Mouse (Mus musculus): ENCODE data around the gene Zbtb25. TPM values are rescaled to one million over a fixed set of nuclear protein-coding genes. Genes with fewer than 3 reads are reported as not detected.

The Zbtb25 gene
- polyA plus RNA-seq, 1 experiment from 2014 or later: 13.1 TPM

DNA sequence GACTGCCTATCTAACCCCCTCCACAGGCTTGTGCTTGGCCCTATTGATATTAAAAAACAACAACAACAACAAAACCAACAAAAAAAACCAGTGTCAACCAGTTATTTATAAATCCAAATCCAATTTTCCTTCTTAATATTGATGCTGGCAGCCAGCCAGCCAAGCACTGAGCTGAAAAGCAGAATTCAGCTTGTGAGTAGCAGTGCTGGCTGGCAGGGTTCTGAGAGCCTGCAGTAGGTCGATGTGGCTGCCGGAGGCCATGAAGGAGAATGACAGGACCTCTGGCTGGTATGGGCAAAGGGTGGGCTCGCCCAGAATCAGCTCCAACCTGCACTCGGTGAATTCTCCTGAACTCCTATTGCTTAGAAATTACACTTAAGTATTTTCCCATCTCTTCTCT lies 65.2 kb downstream of the Zbtb25 start:
- H3K9me3 ChIP-seq: no peaks in the 10 kb centered on the region
- 52% methylated on average over 4 of the region's 4 CpGs for WGBS
- ATAC-seq (ENCODE audit: low FRiP score, low read depth): no peak

DNA sequence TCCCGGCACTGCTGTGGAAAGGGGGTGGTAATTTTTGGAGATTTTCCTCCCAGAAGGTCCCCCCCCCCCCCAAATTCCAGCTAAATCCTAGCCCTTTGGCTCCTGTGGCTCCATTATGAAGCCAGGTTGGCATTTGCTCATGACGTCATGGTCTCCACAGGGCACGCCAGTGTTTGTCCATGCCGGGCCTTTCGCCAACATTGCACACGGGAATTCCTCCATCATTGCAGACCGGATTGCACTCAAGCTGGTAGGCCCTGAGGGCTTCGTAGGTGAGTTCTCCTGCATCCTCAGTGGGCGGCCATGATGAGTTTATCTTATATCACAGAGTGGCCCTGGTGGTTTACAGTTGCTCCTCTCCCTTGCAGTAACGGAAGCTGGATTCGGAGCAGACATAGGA lies 65.9 kb downstream of the Zbtb25 start:
- ATAC-seq (ENCODE audit: low FRiP score, low read depth): no peak
- 86% methylated on average over 11 of the region's 11 CpGs for WGBS

More for the DNA sequence above, 65.2 kb downstream of the Zbtb25 start:
- H3K27me3 ChIP-seq: no peaks in the 10 kb centered on the region
- H3K36me3 ChIP-seq: peaks cover 7% of the 10 kb centered on the region
- H3K4me2 ChIP-seq: no peak overlapping the region
- H3K9ac ChIP-seq: no peak overlapping the region
- 0 out of 2 replicates have a peak overlapping the region, but pooled peaks have one; percentile 22 for H3K27ac ChIP-seq (replicated peaks)
- peaks cover 10% of the 10 kb centered on the region; the same call in 1 of the 2 replicates for H3K4me1 ChIP-seq (replicated peaks)
- no peak overlapping the region for H3K4me3 ChIP-seq

DNA sequence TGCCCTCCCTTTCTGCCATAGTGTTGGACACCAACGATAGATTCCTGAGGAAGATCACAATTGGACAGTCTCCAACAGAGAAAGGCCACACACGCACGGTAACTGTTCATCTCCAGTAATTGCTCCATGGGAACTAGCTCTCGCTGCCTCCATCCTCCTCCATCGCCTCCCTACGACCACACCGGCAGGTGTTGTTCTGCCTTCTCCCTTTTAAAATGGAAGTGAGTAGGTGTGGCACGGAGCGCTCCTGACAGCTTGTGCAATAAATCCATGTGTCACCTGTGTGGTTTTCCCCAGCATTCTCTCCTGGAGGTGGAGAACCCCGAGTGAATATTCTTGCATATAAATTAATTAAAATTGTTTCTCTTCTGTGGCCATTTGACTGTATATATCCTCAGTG lies 69.0 kb downstream of the Zbtb25 start:
- no peak overlapping the region for H3K9ac ChIP-seq
- peaks cover 21% of the 10 kb centered on the region for H3K36me3 ChIP-seq
- peaks cover 7% of the 10 kb centered on the region; the same call in 1 of the 2 replicates for H3K4me1 ChIP-seq (replicated peaks)
- no peak overlapping the region for H3K4me2 ChIP-seq
- H3K9me3 ChIP-seq: no peaks in the 10 kb centered on the region
- H3K4me3 ChIP-seq: no peak overlapping the region
- 0 out of 2 replicates have a peak, but pooled peaks have one; percentile 38 for ATAC-seq (ENCODE audit: low FRiP score, low read depth)
- no peaks in the 10 kb centered on the region for H3K27me3 ChIP-seq
- WGBS: 90% methylated on average over 10 of the region's 10 CpGs
- no peak overlapping the region for H3K27ac ChIP-seq (replicated peaks)

More for the DNA sequence above, 65.9 kb downstream of the Zbtb25 start:
- Histone ChIP-seq H3K36me3 (peaks cover 11% of the 10 kb centered on the region), H3K27ac (replicated peaks) (0 out of 2 replicates have a peak overlapping the region, but pooled peaks have one; percentile 22), H3K4me1 (replicated peaks) (peaks cover 10% of the 10 kb centered on the region; the same call in 1 of the 2 replicates), H3K9me3 (no peaks in the 10 kb centered on the region), H3K27me3 (no peaks in the 10 kb centered on the region), H3K4me2 (no peak overlapping the region), H3K9ac (no peak overlapping the region), H3K4me3 (no peak overlapping the region)

DNA sequence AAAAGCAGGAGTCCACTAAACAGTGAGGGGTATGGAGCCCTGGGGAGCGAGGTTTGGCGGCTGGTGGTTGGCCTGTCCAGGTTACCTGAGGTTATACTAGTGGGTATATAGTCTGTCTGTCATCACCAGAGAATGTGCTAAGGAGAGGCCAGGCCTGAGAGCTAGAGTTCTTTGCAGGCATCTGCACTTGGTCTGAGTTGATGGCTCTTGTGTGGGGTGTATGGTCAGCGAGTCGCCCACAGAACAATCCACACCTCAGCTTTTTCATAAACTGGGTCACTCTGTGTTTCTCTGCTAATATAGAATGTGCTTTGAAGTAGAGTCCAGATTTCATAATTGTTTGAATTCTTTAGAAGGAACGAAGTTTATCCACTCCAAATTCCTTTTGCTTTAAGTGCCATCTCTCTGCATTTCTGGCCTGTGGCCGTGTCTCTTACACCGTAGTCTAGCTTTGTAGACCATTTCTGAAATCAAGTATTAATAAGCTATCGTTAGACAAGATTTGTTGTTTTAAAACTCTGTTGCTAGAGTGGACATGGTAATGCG lies 70.0 kb downstream of the Zbtb25 start:
- Histone ChIP-seq H3K4me1 (replicated peaks) (peaks cover 7% of the 10 kb centered on the region; the same call in 1 of the 2 replicates), H3K4me2 (no peak overlapping the region), H3K9me3 (no peaks in the 10 kb centered on the region), H3K4me3 (no peak overlapping the region), H3K36me3 (peaks cover 18% of the 10 kb centered on the region), H3K27me3 (no peaks in the 10 kb centered on the region), H3K9ac (no peak overlapping the region), H3K27ac (replicated peaks) (no peak overlapping the region)
- WGBS: 96% methylated on average over 9 of the region's 9 CpGs
- ATAC-seq (ENCODE audit: low FRiP score, low read depth): no peak

DNA sequence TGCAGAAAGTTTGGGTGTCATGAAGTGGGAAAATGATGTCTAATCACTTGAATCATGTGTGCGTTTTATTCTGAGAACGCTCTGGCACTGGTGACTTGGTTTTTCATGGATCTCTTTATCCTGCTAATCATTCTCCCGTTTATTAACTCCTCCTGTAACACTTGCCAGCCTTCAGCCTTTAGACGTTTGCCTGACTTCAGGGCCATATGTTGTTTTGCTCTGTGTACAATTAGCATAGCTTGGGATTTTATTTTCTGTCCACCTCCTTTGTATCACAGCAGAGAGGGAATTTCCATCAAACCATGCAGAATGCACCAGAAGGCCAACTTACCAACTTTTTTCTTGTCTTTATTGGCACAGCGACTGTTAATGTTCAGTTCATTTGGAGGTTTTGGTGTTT lies 71.6 kb downstream of the Zbtb25 start:
- ATAC-seq (ENCODE audit: low FRiP score, low read depth): no peak
- H3K36me3 ChIP-seq: peaks cover 18% of the 10 kb centered on the region
- no peak overlapping the region for H3K27ac ChIP-seq (replicated peaks)
- no peaks in the 10 kb centered on the region for H3K4me1 ChIP-seq (replicated peaks)
- no peaks in the 10 kb centered on the region for H3K9me3 ChIP-seq
- H3K27me3 ChIP-seq: no peaks in the 10 kb centered on the region
- no peak overlapping the region for H3K9ac ChIP-seq
- no peak overlapping the region for H3K4me2 ChIP-seq
- no peak overlapping the region for H3K4me3 ChIP-seq
- WGBS: 76% methylated on average over 5 of the region's 5 CpGs

Other genes with a start within 250 kb of the Zbtb25 start
- gene Esr2, start 192.3 kb downstream of the Zbtb25 start, polyA plus RNA-seq (2015; fragmentation: Nextera tagmentation; extraction: Ambion mirVana): 0.21 and 0.51 TPM in 2 replicates
- gene Tex21, start 122.9 kb downstream of the Zbtb25 start, polyA plus RNA-seq (2015; fragmentation: Nextera tagmentation; extraction: Ambion mirVana): not detected in 2 replicates
- 33.1 and 34.1 TPM in 2 replicates for gene Mthfd1, start 114.3 kb downstream of the Zbtb25 start, polyA plus RNA-seq (2015; fragmentation: Nextera tagmentation; extraction: Ambion mirVana)
- 10.7 and 12.4 TPM in 2 replicates for gene Akap5, start 44.7 kb downstream of the Zbtb25 start, polyA plus RNA-seq (2015; fragmentation: Nextera tagmentation; extraction: Ambion mirVana)
- 3.7 and 3.9 TPM in 2 replicates for gene Zbtb1, start 664 bp upstream of the Zbtb25 start, polyA plus RNA-seq (2015; fragmentation: Nextera tagmentation; extraction: Ambion mirVana)
- gene Hspa2, start 34.6 kb upstream of the Zbtb25 start, polyA plus RNA-seq (2015; fragmentation: Nextera tagmentation; extraction: Ambion mirVana): 7.3 and 8.7 TPM in 2 replicates
- gene Ppp1r36, start 47.9 kb upstream of the Zbtb25 start, polyA plus RNA-seq (2015; fragmentation: Nextera tagmentation; extraction: Ambion mirVana): 1.6 TPM in 2 replicates
- gene Plekhg3, start 161.3 kb upstream of the Zbtb25 start, polyA plus RNA-seq (2015; fragmentation: Nextera tagmentation; extraction: Ambion mirVana): 2.1 and 2.3 TPM in 2 replicates